Mouse (Mus musculus) E14TG2a.4 (cell line): Measurements from ENCODE around the gene Slc30a3.

Source experiments
- H3K27me3 ChIP-seq: 2 replicates; pipeline ENCODE4 v1.6.1; 2014; ENCODE audit warnings: low read length, control low read depth; ENCODE audit not compliant: insufficient read depth
- H3K36me3 ChIP-seq: 2 replicates; pipeline ENCODE4 v1.6.1; 2014; ENCODE audit warnings: low read length, control low read depth; ENCODE audit not compliant: insufficient read depth
- H3K4me1 ChIP-seq: replicated peaks from 2 replicates; pipeline ENCODE4 v1.6.1; 2014; ENCODE audit warnings: low read depth, low read length, control low read depth
- H3K4me3 ChIP-seq: replicated peaks from 2 replicates; pipeline ENCODE4 v1.5.1; 2014; ENCODE audit warnings: mild to moderate bottlenecking, low read length
- H3K9me3 ChIP-seq: 2 replicates; pipeline ENCODE4 v1.6.1; 2014; ENCODE audit warnings: low read length, control low read depth
- CTCF ChIP-seq: conservative IDR thresholded peaks from 2 replicates; pipeline ENCODE4 v1.5.1; 2014; ENCODE audit warnings: low read length
- NANOG ChIP-seq: IDR thresholded peaks from 2 replicates; pipeline ENCODE4 v1.6.1; 2014; ENCODE audit warnings: borderline replicate concordance, low read length, mixed read lengths
- POU5F1 ChIP-seq: IDR thresholded peaks from 2 replicates; pipeline ENCODE4 v1.6.1; 2014; ENCODE audit warnings: low read length, borderline replicate concordance

The Slc30a3 gene

DNA sequence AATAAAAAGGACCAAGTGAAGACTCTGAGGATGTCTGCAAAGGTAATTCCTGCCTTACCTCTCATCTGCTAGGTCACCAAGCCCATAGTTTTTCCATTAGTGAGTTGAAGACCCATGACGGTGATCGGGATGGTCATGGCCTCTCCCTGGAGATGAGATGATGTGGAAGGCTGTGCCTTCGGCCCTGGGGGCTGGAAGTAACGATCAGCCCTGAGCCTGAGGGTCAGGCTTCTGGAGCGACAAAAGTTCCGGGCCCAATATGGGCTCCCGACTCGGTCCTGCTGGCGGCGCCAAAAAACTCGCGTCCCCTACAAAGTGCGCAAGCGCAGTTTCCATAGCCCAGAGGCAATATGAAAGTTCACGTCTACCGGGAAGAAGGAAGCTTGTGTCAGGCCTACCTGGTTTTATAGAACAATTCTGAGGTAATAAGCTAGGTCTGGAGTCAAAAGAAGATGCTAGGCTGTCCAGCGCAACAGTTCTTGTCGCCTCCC is at the start of gene Slc30a3:
Slc30a3 (minus strand) TSS at position 238 of the 491 bp plus-strand sequence.
- H3K36me3 ChIP-seq, result no peaks in the 10 kb centered on the region
- TF ChIP-seq POU5F1 (no peak), NANOG (no peak), CTCF (no peak)
- no peak within 1 kb of the TSS for H3K4me3 ChIP-seq
- peaks cover 18% of the 10 kb centered on the region; the same call in 1 of the 2 replicates for H3K27me3 ChIP-seq
- no peaks in the 10 kb centered on the region for H3K4me1 ChIP-seq
- no peaks in the 10 kb centered on the region for H3K9me3 ChIP-seq

DNA sequence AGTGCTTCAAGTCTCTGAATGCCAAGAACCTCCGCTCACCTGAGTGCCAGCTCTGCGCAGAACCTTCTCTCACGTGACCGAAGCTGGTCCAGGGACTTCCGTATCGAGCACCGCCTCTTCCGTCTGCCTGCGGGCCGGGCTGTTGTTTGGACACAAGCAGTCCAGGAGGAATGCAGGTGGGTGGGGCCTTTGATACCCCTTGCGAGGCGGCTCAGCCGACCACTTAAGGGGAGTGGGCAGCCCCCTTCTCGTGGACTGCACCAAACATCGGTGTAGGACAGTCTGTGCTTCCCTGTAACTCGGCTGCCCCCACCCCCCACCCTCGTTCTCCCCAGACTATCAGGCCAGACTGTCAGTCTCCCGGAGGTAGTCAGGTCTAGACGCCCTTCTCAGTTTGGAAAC is 46.1 kb upstream of the Slc30a3 start, which contains the start of gene Mpv17:
Mpv17 (minus strand) TSS at position 100 of the 402 bp plus-strand sequence.
- H3K27me3 ChIP-seq, result no peaks in the 10 kb centered on the region
- H3K9me3 ChIP-seq, result no peaks in the 10 kb centered on the region
- H3K4me1 ChIP-seq, result peaks cover 46% of the 10 kb centered on the region
- H3K36me3 ChIP-seq, result peaks cover 69% of the 10 kb centered on the region
- H3K4me3 ChIP-seq, result peak within 1 kb of the TSS; percentile 82
- TF ChIP-seq CTCF (no peak), NANOG (no peak), POU5F1 (no peak)

DNA sequence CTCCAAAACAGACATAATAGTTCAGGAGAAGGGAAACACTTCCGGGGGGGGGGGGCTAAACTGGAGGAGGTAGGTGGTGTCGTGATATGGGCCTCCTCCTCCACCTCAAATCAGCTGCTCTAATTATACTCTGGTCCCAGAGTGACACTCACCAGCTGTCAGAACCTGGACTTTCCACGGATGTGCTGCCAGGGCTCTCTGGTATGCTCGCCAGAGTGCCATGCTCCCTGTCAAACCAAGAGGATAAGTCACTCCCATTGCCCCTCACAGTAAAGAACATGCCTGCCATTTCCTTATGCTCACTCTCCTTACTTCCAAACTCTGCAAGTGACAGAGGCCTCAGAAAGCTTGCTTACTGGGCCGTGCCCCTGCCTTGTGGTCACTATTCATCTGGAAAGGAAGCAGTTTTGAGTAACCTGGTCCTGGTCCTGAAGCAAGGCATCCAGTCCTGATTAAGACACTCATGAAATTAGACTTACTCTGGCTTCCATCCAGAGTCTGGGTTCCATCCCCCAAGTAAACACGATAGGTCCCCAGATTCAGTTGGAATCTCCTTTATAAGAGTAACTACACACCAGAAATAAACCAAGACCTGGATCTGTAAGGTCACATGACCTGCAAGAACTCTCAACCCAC is 45.6 kb upstream of the Slc30a3 start:
- no peaks in the 10 kb centered on the region for H3K9me3 ChIP-seq
- TF ChIP-seq POU5F1 (no peak), NANOG (no peak), CTCF (no peak)
- H3K27me3 ChIP-seq, result no peaks in the 10 kb centered on the region
- H3K4me1 ChIP-seq, result peaks cover 46% of the 10 kb centered on the region
- H3K4me3 ChIP-seq, result peak overlapping the region; percentile 82
- peaks cover 67% of the 10 kb centered on the region for H3K36me3 ChIP-seq

DNA sequence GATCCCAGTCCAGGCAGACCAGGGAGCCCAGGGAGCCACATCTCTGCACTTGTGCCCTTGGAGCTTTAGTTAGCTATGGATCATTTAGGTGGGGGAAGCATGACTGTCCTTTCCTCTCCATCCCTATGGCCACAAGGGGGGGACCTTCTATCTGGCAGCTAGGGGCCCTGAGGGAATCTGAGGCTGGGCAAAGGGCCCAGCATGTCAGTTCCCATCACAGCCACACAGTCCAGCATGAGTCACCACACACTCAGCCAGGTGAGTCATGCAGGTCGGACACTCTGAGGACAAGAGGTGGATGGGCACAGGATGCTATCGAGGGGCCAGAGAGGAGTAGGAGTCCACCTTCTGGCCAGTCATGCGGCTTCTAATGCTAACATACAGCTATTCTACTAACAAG is 43.7 kb upstream of the Slc30a3 start:
- Histone ChIP-seq H3K4me3 (no peak overlapping the region), H3K9me3 (no peaks in the 10 kb centered on the region), H3K36me3 (peaks cover 66% of the 10 kb centered on the region), H3K4me1 (peaks cover 46% of the 10 kb centered on the region), H3K27me3 (no peaks in the 10 kb centered on the region)
- TF ChIP-seq NANOG, result no peak
- TF ChIP-seq CTCF, result no peak
- TF ChIP-seq POU5F1, result no peak

DNA sequence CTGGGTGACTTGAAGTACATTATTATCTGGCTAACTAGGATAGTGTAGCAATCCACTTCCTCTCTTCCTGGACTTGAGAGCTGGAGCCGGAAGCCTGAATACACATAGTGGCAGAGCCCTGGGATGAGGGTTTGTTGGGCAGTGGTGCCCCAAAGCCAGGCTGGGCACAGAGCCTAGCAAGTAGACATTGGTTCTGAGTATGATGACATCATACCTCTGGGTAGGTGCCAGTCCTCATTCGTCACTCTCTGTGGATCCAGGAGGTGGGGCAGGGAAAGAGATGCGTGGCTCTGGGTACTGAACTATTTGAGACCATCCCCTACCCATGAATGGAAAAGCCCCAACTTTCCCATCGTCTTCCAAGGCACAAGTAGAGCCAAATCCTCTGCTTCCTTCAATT is 41.7 kb upstream of the Slc30a3 start:
- Histone ChIP-seq H3K4me3 (no peak overlapping the region), H3K27me3 (no peaks in the 10 kb centered on the region), H3K9me3 (no peaks in the 10 kb centered on the region), H3K4me1 (peaks cover 48% of the 10 kb centered on the region), H3K36me3 (peaks cover 63% of the 10 kb centered on the region)
- no peak for TF ChIP-seq CTCF
- no peak for TF ChIP-seq NANOG
- TF ChIP-seq POU5F1, result no peak

DNA sequence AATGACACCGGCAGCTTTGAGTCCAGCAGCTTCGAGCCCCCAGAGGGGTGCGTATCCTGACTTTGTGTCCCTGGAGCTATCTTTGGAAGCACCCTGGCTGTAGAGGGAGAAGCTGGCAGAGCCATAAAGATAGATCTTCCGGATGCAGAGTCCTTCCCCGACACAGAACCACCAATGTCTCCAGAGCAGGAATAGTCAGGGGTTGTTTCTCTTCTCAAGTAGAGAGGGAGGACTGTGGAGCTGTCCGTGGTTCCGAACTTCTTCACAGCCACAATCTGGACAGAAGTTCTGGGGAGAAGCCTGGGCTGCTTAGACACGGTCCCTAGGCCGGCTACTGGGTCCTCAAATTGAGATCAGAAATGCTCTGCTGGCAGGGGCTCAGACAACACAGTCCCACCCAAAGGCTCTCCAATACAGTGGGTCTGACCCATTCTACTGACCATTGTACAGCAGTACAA is 31.0 kb upstream of the Slc30a3 start:
- H3K36me3 ChIP-seq, result peaks cover 13% of the 10 kb centered on the region
- H3K27me3 ChIP-seq, result peaks cover 57% of the 10 kb centered on the region
- no peaks in the 10 kb centered on the region for H3K9me3 ChIP-seq
- peak overlapping the region; percentile 81 for H3K4me3 ChIP-seq
- TF ChIP-seq CTCF, result no peak
- TF ChIP-seq POU5F1, result no peak
- no peak for TF ChIP-seq NANOG
- peaks cover 34% of the 10 kb centered on the region for H3K4me1 ChIP-seq

DNA sequence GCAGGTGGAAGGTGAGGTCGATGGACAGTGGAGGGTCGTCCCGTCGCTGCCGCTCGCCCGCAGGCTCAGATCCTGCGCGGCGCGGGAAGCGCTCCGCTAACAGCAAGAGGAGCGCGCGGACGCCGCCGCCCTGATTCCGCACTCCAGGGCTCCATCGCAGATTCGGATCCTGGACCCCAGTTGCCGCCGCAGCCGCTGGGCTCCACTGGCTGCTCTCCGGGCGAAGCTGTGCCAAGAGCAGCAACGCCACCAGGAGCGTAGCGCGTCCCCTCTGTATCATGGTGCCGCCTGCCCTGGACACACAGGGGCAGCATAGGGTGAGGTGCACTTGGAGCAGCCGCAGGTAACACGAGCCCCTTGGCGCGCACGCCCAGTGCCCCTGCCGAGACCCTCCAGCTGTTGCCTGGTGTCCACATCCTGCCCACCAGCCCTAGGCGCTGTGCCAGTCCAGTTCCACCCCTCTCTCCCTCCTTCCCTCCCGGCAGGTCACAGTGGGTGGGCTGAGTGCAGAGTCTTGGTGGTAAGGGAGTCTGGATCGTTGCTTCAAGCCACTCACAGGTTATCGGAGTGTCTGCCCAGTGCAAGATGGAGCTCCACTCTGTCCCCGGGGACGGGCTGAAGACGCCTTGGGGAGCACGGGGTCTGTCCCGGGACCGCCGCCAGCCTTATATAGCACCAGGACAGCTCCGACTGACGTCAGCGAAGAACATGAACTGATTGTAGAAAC is 30.4 kb upstream of the Slc30a3 start, which contains the start of gene Ucn:
Ucn (minus strand) TSS at position 589 of the 727 bp plus-strand sequence.
- Histone ChIP-seq H3K4me1 (peaks cover 34% of the 10 kb centered on the region), H3K36me3 (peaks cover 10% of the 10 kb centered on the region), H3K27me3 (peaks cover 61% of the 10 kb centered on the region), H3K9me3 (no peaks in the 10 kb centered on the region), H3K4me3 (peak within 1 kb of the TSS; percentile 81)
- TF ChIP-seq CTCF (no peak), POU5F1 (no peak), NANOG (no peak)

DNA sequence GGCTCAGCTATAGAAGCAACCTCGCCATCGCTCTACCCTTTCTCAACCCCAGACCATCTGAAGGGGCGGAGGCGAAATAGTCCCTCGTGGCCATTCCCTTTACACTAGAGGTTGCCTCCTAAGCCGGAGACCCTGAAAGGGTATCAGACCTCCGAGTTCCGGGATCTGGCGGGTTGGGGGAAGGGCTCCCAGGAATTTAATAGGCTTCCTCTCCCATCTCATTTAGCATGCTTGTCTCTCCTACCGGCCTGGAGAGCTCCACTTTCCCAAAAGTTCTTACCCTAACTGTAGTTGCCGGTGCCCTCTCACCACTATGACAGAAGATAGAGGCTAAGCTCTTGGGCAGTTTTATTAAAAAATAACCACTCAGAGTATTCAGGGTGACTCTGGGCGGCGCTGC is 29.6 kb upstream of the Slc30a3 start:
- H3K4me3 ChIP-seq, result peak overlapping the region; percentile 81
- no peaks in the 10 kb centered on the region for H3K9me3 ChIP-seq
- H3K27me3 ChIP-seq, result peaks cover 61% of the 10 kb centered on the region
- peaks cover 8% of the 10 kb centered on the region for H3K36me3 ChIP-seq
- H3K4me1 ChIP-seq, result peaks cover 34% of the 10 kb centered on the region
- no peak for TF ChIP-seq NANOG
- no peak for TF ChIP-seq CTCF
- TF ChIP-seq POU5F1, result no peak
